Mouse (Mus musculus) embryonic facial prominence, embryonic 11.5 days (tissue): Measurements from ENCODE around the gene Stpg1. TPM values are rescaled to one million over a fixed set of nuclear protein-coding genes. Genes with fewer than 3 reads are reported as not detected.

ENCODE experiments used
- ATAC-seq: fragments of 200-750 bp; cut with Nextera tagmentation; replicated peaks from 2 replicates; pipeline ENCODE4 v1.8.0; 2017; ENCODE audit warnings: low read depth; ENCODE audit not compliant: insufficient number of reproducible peaks, low FRiP score, low TSS enrichment
- DNase-seq: peaks from one replicate; pipeline ENCODE4 v3.0.0-alpha.2; 2015; ENCODE audit warnings: low spot score
- H3K27ac ChIP-seq: fragments of 300-500 bp; sonication (generic); replicated peaks from 2 replicates; pipeline ENCODE4 v1.5.1; 2014; ENCODE audit warnings: mild to moderate bottlenecking, low read depth, low read length, control low read depth
- H3K27me3 ChIP-seq: fragments of 300-500 bp; sonication (generic); 2 replicates; pipeline ENCODE4 v1.6.1; 2014; ENCODE audit warnings: mild to moderate bottlenecking, low read length, moderate library complexity, mixed read lengths; ENCODE audit not compliant: control insufficient read depth, insufficient read depth
- H3K36me3 ChIP-seq: fragments of 300-500 bp; sonication (generic); replicated peaks from 2 replicates; pipeline ENCODE4 v1.6.1; 2014; ENCODE audit warnings: low read depth, mild to moderate bottlenecking, low read length, moderate library complexity, mixed read lengths; ENCODE audit not compliant: control insufficient read depth, insufficient read depth
- H3K4me1 ChIP-seq: fragments of 300-500 bp; sonication (generic); 2 replicates; pipeline ENCODE4 v1.6.1; 2014; ENCODE audit warnings: low read length, mixed read lengths; ENCODE audit not compliant: control insufficient read depth, insufficient read depth
- H3K4me2 ChIP-seq: fragments of 300-500 bp; sonication (generic); 2 replicates; pipeline ENCODE4 v1.6.1; 2014; ENCODE audit warnings: low read depth, mild to moderate bottlenecking, control low read depth, low read length, moderate library complexity
- H3K4me3 ChIP-seq: fragments of 300-500 bp; sonication (generic); 2 replicates; pipeline ENCODE4 v1.5.1; 2014; ENCODE audit warnings: low read depth, low read length, control low read depth
- H3K9ac ChIP-seq: fragments of 300-500 bp; sonication (generic); replicated peaks from 2 replicates; pipeline ENCODE4 v1.6.1; 2014; ENCODE audit warnings: mild to moderate bottlenecking, control low read depth, low read length
- H3K9me3 ChIP-seq: fragments of 300-500 bp; sonication (generic); replicated peaks from 2 replicates; pipeline ENCODE4 v1.6.1; 2016; ENCODE audit warnings: mild to moderate bottlenecking, low read length, inconsistent platforms, mixed read lengths; ENCODE audit not compliant: control insufficient read depth
- WGBS: fragments of 180-500 bp; shearing (Covaris S2); extraction: QIAGEN DNeasy Blood & Tissue Kit; methylation state at CpG from one replicate; pipeline ENCODE4 v1.1.7; 2014; 5-methylcytosine and 5-hydroxymethylcytosine counted together
- polyA plus RNA-seq: library from polyadenylated mRNA; unstranded; fragments of >200 nt; fragmentation: Nextera tagmentation; extraction: Ambion mirVana; gene quantifications from 2 replicates; pipeline ENCODE4 v1.2.1, GENCODE M21; 2014

Stpg1 gene
- polyA plus RNA-seq, 1 experiment from 2014 or later, result 0.32 TPM

GRCm38 (mm10) chr4:135516351-135517316 is 22.0 kb downstream of the Stpg1 start:
- Histone ChIP-seq H3K27ac (no peak overlapping the region), H3K27me3 (no peaks in the 10 kb centered on the region)
- 51% methylated on average over 15 of the region's 15 CpGs for WGBS

GRCm38 (mm10) chr4:135518135-135518534 is 23.5 kb downstream of the Stpg1 start:
- no peak for ATAC-seq
- no peaks in the 10 kb centered on the region for H3K9me3 ChIP-seq
- WGBS, result 79% methylated on average over 12 of the region's 12 CpGs

More at GRCm38 (mm10) chr4:135516351-135517316, 22.0 kb downstream of the Stpg1 start:
- Histone ChIP-seq H3K36me3 (no peaks in the 10 kb centered on the region), H3K4me2 (no peak overlapping the region), H3K9me3 (no peaks in the 10 kb centered on the region), H3K4me3 (no peak overlapping the region), H3K9ac (0 out of 2 replicates have a peak overlapping the region, but pooled peaks have one; percentile 9), H3K4me1 (no peaks in the 10 kb centered on the region)
- peak; percentile 69 for DNase-seq
- no peak for ATAC-seq

GRCm38 (mm10) chr4:135520421-135520820 is 25.8 kb downstream of the Stpg1 start:
- Histone ChIP-seq H3K27me3 (no peaks in the 10 kb centered on the region; the same call in 1 of the 2 replicates), H3K9me3 (no peaks in the 10 kb centered on the region), H3K9ac (no peak overlapping the region), H3K4me2 (no peak overlapping the region), H3K4me1 (no peaks in the 10 kb centered on the region), H3K36me3 (no peaks in the 10 kb centered on the region), H3K4me3 (no peak overlapping the region), H3K27ac (no peak overlapping the region)
- ATAC-seq, result no peak
- no peak for DNase-seq
- WGBS, result 80% methylated on average over 9 of the region's 9 CpGs

More at GRCm38 (mm10) chr4:135518135-135518534, 23.5 kb downstream of the Stpg1 start:
- no peak overlapping the region for H3K4me3 ChIP-seq
- H3K9ac ChIP-seq, result no peak overlapping the region
- no peaks in the 10 kb centered on the region for H3K27me3 ChIP-seq
- H3K4me1 ChIP-seq, result no peaks in the 10 kb centered on the region
- no peak for DNase-seq
- no peak overlapping the region for H3K4me2 ChIP-seq
- no peak overlapping the region for H3K27ac ChIP-seq
- H3K36me3 ChIP-seq, result no peaks in the 10 kb centered on the region

GRCm38 (mm10) chr4:135523939-135524338 is 29.3 kb downstream of the Stpg1 start:
- 6% methylated on average over 5 of the region's 7 CpGs for WGBS
- no peaks in the 10 kb centered on the region for H3K9me3 ChIP-seq
- DNase-seq (peak; percentile 47), ATAC-seq (no peak)
- H3K9ac ChIP-seq, result no peak overlapping the region
- H3K27me3 ChIP-seq, result no peaks in the 10 kb centered on the region; the same call in 1 of the 2 replicates
- H3K4me2 ChIP-seq, result no peak overlapping the region
- no peaks in the 10 kb centered on the region for H3K36me3 ChIP-seq
- H3K4me1 ChIP-seq, result peaks cover 2% of the 10 kb centered on the region; the same call in 1 of the 2 replicates
- no peak overlapping the region for H3K27ac ChIP-seq
- no peak overlapping the region for H3K4me3 ChIP-seq

- H3K9ac ChIP-seq, result no peak overlapping the region
- H3K9me3 ChIP-seq, result no peaks in the 10 kb centered on the region
- H3K27me3 ChIP-seq, result no peaks in the 10 kb centered on the region; the same call in 1 of the 2 replicates
- H3K4me2 ChIP-seq, result no peak overlapping the region
- WGBS, result 69% methylated on average over 12 of the region's 12 CpGs
- H3K4me3 ChIP-seq, result no peak overlapping the region
- H3K36me3 ChIP-seq, result no peaks in the 10 kb centered on the region
- no peak overlapping the region for H3K27ac ChIP-seq
- ATAC-seq (no peak), DNase-seq (no peak)
- peaks cover 2% of the 10 kb centered on the region; the same call in 1 of the 2 replicates for H3K4me1 ChIP-seq
Measured at GRCm38 (mm10) chr4:135525057-135525456, 30.5 kb downstream of the Stpg1 start.

- Histone ChIP-seq H3K36me3 (no peaks in the 10 kb centered on the region), H3K27ac (no peak overlapping the region), H3K4me3 (no peak overlapping the region), H3K9me3 (no peaks in the 10 kb centered on the region), H3K27me3 (no peaks in the 10 kb centered on the region; the same call in 1 of the 2 replicates), H3K4me2 (no peak overlapping the region), H3K4me1 (peaks cover 2% of the 10 kb centered on the region; the same call in 1 of the 2 replicates), H3K9ac (no peak overlapping the region)
- DNase-seq (no peak), ATAC-seq (peak; percentile 71)
- 10% methylated on average over 14 of the region's 14 CpGs for WGBS
Measured at GRCm38 (mm10) chr4:135526039-135526710, 31.6 kb downstream of the Stpg1 start.

GRCm38 (mm10) chr4:135530270-135530669 is 35.7 kb downstream of the Stpg1 start:
- H3K4me2 ChIP-seq, result no peak overlapping the region
- H3K9ac ChIP-seq, result no peak overlapping the region
- peaks cover 2% of the 10 kb centered on the region; the same call in 1 of the 2 replicates for H3K4me1 ChIP-seq
- DNase-seq (no peak), ATAC-seq (no peak)
- H3K27me3 ChIP-seq, result no peaks in the 10 kb centered on the region
- no peak overlapping the region for H3K27ac ChIP-seq
- H3K4me3 ChIP-seq, result no peak overlapping the region
- WGBS, result 61% methylated on average over 2 of the region's 2 CpGs
- no peaks in the 10 kb centered on the region for H3K36me3 ChIP-seq
- no peaks in the 10 kb centered on the region for H3K9me3 ChIP-seq
